Mouse (Mus musculus): ENCODE data around the gene Foxp2.

DNA sequence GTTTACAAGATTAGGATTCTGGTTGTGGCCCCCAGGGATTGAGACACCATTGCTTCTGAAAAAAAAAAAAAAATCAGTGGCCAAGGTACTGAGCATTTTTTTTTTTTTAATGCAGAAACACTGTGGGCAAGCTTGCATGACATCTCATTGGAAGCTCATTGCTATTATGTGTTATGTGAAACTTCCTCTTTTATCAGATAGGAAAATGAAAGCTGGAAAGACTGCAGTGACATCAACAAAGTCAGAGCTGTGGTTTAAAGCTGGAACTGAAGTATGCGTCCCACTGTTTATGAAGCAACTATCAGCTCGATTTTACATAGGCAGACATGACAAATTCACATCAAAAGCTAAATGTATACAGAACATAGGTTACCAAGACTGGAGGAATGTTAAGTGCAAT is 562.2 kb downstream of the Foxp2 start:
- no peak for TF ChIP-seq POLR2A (IDR thresholded peaks at IDR 0.05; ENCODE audit: borderline replicate concordance, insufficient read depth, low read length)
- no peak for TF ChIP-seq CTCF (IDR thresholded peaks at IDR 0.05; ENCODE audit: borderline replicate concordance, insufficient read depth, low read depth, low read length)

Measured in cerebellum, adult 2 months (tissue).